Mouse (Mus musculus): Measurements from ENCODE around the gene Ebpl. TPM values are rescaled to one million over a fixed set of nuclear protein-coding genes. Genes with fewer than 3 reads are reported as not detected.
"Not testable (repeated sequence)": the region's sequence is repeated elsewhere in the genome, so short reads cannot be mapped to it uniquely, and the experiment has no call there.

Gene Ebpl
- total RNA-seq, 1 experiment from 2014 or later, result 2.1 TPM

- no peak for ATAC-seq (ENCODE audit: extremely low read depth, insufficient number of reproducible peaks, low FRiP score, poor library complexity, severe bottlenecking)
These were observed 29.6 kb downstream of the Ebpl start for GRCm38 (mm10) chr14:61330591-61330990.

- ATAC-seq (ENCODE audit: extremely low read depth, insufficient number of reproducible peaks, low FRiP score, poor library complexity, severe bottlenecking), result peak; percentile 56; the same call in 1 of the 2 replicates
These were observed 32.4 kb downstream of the Ebpl start for GRCm38 (mm10) chr14:61327618-61328450.

DNA sequence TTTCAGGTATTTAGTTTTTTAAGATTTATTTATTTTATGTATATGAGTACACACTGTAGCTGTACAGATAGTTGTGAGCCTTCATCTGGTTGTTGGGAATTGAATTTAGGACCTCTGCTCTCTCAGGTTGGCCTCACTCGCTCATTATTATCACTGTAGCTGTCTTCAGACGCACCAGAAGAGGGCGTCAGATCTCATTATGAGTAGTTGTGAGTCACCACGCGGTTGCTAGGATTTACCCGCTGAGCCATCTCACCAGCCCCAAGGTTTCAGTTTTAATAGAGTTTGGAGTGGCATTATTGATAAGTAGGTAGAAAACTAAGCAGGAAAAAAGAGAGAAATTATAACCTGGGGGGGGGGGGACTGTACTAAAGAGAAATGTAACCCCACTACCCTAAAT lies 33.2 kb downstream of the Ebpl start:
- not testable (repeated sequence) for ATAC-seq (ENCODE audit: extremely low read depth, insufficient number of reproducible peaks, low FRiP score, poor library complexity, severe bottlenecking)

GRCm38 (mm10) chr14:61322740-61323139 lies 37.5 kb downstream of the Ebpl start:
- ATAC-seq (ENCODE audit: extremely low read depth, insufficient number of reproducible peaks, low FRiP score, poor library complexity, severe bottlenecking), result no peak

- no peak for ATAC-seq (ENCODE audit: extremely low read depth, insufficient number of reproducible peaks, low FRiP score, poor library complexity, severe bottlenecking)
These were observed 39.0 kb downstream of the Ebpl start for GRCm38 (mm10) chr14:61321200-61321599.

GRCm38 (mm10) chr14:61320765-61321164 lies 39.5 kb downstream of the Ebpl start:
- ATAC-seq (ENCODE audit: extremely low read depth, insufficient number of reproducible peaks, low FRiP score, poor library complexity, severe bottlenecking), result no peak

DNA sequence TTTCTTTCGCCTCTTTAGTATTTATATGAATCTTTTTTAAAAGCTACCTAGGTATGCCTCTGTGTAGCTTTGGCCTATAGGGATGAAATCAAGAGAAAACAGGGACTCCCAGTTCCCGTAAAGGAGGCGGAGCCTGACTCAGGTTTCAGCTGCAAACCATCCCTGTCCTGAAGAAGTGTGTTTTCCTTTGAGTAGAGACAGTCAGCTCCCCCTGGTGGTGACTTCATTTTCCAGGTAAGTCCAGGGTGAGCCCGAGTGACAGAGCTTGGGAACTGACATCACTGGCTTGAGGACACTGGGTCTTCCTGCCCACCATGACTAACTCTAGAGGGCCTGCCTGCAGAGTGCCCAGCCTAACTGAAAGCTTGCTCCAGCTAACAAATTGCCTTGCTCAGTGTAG lies 43.4 kb downstream of the Ebpl start:
- peak; percentile 54; the same call in 1 of the 2 replicates for ATAC-seq (ENCODE audit: extremely low read depth, insufficient number of reproducible peaks, low FRiP score, poor library complexity, severe bottlenecking)

DNA sequence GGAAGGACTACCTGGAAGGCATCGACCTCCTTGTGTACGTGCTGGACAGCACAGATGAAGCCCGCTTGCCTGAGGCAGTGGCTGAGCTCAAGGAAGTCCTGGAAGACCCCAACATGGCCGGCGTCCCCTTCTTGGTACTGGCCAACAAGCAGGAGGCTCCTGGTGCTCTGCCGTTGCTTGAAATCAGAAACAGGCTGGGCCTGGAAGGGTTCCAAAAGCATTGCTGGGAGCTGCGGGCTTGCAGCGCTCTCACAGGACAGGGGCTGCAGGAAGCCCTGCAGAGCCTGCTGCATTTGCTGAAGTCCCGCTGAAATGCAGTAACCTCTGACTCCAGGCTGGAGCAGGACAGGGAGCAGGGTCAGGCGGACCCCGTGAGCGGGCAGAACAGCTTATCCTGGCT lies 49.3 kb downstream of the Ebpl start:
- no peak for ATAC-seq (ENCODE audit: extremely low read depth, insufficient number of reproducible peaks, low FRiP score, poor library complexity, severe bottlenecking)

- no peak for ATAC-seq (ENCODE audit: extremely low read depth, insufficient number of reproducible peaks, low FRiP score, poor library complexity, severe bottlenecking)
These were observed 50.0 kb downstream of the Ebpl start for GRCm38 (mm10) chr14:61310036-61310772.

- ATAC-seq (ENCODE audit: extremely low read depth, insufficient number of reproducible peaks, low FRiP score, poor library complexity, severe bottlenecking), result peak; percentile 89
These were observed 50.6 kb downstream of the Ebpl start, which contains the start of gene Arl11 for GRCm38 (mm10) chr14:61309593-61309992. TSS of gene Arl11 (plus strand) at chr14:61309753.

- ATAC-seq (ENCODE audit: extremely low read depth, insufficient number of reproducible peaks, low FRiP score, poor library complexity, severe bottlenecking), result no peak
These were observed 56.1 kb downstream of the Ebpl start for GRCm38 (mm10) chr14:61303969-61304609.

DNA sequence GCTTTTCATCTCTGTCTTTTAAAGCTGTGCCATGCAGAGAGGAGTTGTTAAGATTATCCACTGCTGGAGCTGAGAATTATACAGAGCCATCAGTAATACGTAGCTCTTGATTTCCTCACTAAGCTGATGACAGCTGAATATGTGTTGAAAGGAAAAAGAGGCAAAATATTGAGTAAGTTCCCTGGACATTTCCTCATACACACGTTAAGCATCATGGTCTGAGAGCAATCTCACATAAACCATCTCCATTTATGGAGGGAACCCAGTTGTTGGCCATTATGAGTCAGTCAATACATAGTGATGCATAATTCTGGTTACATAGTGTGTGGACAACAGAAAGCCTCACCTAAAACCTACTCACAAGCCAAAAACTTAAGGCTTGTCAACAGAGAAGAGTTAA lies 57.8 kb downstream of the Ebpl start:
- peak; percentile 49; the same call in 1 of the 2 replicates for ATAC-seq (ENCODE audit: extremely low read depth, insufficient number of reproducible peaks, low FRiP score, poor library complexity, severe bottlenecking)

GRCm38 (mm10) chr14:61301323-61301722 lies 58.9 kb downstream of the Ebpl start:
- no peak for ATAC-seq (ENCODE audit: extremely low read depth, insufficient number of reproducible peaks, low FRiP score, poor library complexity, severe bottlenecking)

DNA sequence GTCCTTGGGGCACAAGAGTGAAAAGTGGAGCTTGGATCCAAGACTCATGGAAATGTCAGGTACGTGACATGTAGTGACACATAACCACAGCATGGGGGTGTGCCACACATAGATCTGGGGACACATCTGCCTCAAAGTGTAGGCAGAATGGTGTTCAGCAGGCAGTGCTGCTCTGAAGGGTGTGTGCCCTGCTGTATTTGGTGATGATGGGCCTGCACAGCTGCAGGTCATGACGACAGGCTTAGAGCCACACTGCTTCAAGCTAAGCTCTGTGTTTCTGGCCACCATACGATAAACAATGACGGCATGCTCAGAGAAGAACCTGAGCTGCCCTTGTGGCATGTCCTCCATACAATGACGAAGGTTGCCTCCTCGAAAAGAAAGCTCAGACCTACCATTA lies 60.4 kb downstream of the Ebpl start:
- no peak for ATAC-seq (ENCODE audit: extremely low read depth, insufficient number of reproducible peaks, low FRiP score, poor library complexity, severe bottlenecking)

- ATAC-seq (ENCODE audit: extremely low read depth, insufficient number of reproducible peaks, low FRiP score, poor library complexity, severe bottlenecking), result peak; percentile 42; the same call in 1 of the 2 replicates
These were observed 65.5 kb downstream of the Ebpl start for GRCm38 (mm10) chr14:61294738-61295079.

DNA sequence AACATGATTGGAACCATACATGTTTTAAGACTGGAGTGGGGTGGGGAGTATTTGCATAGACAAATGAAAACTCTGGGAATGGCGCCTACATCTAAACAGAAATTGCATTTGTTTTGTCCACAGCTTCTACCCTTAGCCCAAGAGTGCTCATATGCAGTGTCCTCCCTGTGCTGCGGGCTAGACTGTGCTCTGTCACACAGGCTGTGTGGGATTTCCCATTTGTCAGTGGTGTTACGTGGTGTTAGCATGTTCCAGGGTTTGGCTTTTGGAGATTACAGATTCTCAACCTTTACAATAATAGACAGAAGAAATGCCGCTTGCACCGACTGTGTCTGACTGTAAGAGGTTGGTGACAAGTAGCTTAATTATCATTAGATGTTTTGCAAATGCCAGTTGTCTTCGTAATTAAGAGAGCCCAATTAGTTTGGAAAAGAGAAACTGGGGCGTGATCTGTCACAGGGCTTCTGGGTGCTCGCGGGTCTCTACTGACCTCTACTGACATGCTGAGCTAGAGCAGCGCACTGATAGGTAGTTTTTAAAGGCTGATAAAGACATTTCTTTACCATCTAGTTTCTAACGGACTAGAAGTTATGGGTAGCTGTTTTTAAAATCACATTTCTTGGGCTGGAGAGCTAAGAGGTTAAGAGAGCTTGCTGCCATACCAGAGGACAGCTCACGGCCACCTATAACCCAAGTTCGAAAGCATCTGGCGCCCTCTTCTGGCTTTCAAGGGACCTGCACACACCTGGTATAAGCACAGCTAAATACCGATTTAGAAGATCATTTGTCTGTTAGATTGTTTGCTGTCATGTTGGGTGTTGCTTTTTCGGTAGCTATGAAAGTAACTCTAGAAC lies 66.1 kb downstream of the Ebpl start:
- ATAC-seq (ENCODE audit: extremely low read depth, insufficient number of reproducible peaks, low FRiP score, poor library complexity, severe bottlenecking), result peak; percentile 80

GRCm38 (mm10) chr14:61290664-61291063 lies 69.6 kb downstream of the Ebpl start:
- no peak for ATAC-seq (ENCODE audit: extremely low read depth, insufficient number of reproducible peaks, low FRiP score, poor library complexity, severe bottlenecking)

- peak; percentile 42; the same call in 1 of the 2 replicates for ATAC-seq (ENCODE audit: extremely low read depth, insufficient number of reproducible peaks, low FRiP score, poor library complexity, severe bottlenecking)
These were observed 71.5 kb downstream of the Ebpl start for GRCm38 (mm10) chr14:61288606-61289286.
